Mouse (Mus musculus) c-Kit-positive CD71-positive TER-119-positive erythroid progenitor cells, embryonic 14.5 days (primary cell): Measurements from ENCODE around the gene Spata2l.
"Not testable (repeated sequence)": the region's sequence is repeated elsewhere in the genome, so short reads cannot be mapped to it uniquely, and the experiment has no call there.

Experiments used
- DNase-seq: peaks from one replicate; pipeline ENCODE4 v3.0.0-alpha.2; 2013; ENCODE audit warnings: low spot score

Spata2l gene

DNA sequence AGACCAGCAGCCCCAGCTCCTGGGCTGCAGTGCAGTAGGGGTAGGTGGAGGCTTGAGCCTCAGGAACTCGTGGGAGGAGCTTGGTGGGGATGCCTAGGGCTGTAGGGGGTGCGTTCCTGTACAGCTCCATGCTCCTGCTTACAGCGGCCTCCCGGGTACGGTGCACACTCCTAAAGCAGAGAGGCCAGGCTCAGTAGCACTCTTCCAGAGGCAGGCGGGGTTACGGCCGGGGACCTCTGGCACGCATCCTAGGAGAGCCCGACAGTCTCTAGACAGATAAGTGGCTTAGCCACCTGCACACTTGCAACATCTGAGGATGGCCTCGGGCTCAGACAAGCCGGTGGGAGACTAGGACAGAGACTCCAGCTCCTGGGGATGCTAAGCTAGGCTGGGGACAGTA lies 9.5 kb upstream of the Spata2l start:
- DNase-seq: no peak

DNA sequence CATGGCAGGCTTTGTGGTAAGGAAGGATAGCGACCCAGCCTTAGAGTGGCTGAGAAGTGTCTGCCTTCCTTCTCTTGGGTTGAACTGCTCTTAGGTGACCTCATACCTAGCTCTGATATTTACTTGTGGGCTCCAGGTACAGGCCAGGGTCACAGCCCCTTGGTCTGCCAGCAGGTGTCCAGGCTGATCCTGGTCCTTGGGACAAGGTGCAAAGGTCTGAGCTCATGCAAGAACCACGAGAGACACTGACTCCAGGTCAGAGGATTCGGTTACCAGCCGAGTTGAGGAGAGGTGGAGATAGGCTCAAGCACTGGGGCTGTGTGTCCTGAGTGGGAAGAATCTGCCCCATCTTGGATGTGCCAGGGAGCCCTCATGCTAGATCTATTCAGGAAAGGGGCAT lies 8.3 kb upstream of the Spata2l start:
- DNase-seq: no peak

DNA sequence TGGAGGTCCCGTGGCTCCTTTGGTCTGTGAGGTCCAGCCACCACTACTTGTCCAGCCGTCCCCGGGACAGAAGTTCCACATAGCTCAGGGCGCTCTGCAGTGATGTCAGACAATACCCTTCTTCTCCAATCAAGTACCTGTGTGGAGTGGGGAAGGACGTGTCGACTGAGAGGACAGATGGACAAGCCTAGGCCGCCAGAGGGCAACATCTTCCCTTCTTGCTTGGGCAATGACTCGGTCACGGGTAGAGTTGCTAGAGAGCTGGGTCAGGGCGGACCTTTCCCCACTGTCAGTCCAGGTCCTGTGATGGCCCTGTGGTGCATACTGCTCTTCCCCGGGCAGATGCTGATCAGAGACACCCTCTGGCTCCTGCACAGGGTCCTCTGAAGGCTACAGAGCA lies 7.0 kb upstream of the Spata2l start:
- DNase-seq: no peak

DNA sequence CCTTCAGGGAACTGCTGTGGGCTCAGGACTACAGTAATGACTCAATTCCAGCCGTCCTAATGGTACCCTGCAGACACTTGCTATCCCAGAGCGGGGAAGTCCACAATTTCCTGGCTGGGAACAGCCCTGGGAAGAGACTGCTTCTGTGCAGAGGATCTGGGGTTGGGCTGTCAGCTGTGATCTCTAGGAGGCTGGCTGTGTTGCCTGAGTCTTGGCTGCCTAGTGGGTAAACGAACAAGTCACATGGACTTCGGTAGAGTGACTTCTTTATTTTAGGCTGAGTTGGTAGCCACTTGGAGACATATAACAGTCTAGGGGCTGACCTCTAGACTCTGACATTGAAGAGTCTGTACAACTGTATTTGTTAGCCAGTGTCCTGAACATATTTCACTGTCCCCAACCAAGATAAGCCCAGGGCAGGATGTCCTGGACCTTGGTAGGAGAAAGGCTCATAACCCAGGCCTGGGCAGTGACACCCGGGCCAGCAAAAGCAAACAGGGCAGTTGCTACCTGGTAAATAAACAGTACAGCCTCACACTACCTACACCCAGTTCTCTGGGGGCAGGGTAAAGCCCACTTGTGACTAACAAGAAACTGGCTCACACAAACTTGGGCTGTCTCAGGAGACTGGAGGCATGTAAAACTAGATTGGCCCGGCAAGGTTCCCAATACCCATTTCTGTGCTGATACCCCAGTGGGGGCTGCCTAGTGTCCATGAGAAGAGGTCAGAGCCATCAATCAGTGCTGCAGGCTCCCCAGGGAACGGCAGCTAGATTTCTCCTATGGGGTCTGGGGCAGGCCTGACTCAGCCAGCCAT lies 6.3 kb upstream of the Spata2l start:
- DNase-seq: no peak

DNA sequence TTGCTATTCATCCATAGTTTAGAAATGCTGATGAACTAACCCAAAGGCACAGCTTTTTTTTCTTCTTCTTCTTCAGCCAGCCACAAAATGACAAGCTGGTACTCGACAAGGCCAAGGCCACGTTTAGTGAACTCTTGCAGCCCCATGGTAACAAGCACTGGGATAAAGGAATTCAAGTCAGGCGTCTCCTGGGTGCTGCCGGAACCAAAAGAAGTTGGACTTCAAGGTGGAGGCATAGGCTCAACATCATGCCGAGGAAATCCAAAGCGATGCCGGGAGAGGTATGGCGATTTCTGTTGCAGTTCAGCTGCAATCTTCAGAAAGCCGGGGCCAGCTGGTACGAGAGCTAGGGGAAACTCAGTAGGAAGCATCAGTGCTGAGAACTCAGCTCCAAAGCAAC lies 3.4 kb upstream of the Spata2l start:
- DNase-seq: no peak

DNA sequence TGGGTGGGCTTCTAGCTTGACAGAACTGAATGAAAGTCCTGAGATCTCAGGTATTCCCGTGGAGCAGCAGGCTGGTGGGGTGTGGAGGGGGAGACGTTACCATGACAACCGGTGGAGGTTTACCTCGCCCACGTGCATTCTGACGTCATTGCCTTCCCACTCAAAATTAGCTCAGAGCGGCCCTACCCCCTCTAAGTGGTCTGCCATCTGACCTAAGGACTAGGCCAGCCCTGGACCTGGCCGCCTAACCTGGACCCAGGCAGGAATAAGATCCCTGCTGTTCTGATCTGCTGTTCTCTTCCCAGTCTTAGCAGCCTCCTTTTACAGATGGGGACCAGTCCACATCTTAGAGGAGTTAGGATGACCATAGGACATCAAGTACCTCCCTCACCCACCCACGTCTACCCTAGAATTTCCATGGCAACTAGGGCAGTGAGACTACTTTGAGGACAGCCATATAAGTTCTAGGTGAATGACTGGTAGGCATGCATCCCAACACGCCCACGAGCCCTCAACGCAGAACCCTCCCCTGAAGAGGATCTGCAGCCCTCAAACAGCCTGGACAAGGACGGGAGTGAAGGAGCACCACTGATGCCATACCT lies 1.0 kb downstream of the Spata2l start:
- no peak for DNase-seq

DNA sequence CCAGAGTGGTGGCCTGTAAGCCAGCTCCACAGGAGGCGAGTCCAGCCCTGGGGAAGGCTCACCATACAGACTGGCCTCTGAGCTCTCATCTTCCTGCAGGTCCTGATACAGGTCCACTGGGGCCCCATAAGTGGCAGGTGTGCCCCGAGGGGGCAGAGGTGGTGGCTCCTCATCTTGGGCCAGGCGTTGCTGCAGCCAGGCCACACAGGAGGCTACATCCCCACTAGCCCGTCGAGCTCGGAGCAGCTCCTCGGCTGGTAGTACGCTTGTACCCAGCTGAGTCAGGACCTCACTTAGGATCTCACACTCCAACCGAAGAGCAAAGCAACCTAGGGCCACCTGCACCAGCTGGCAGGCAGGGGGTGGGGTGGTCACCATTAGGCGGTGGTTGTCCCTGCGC lies 2.3 kb downstream of the Spata2l start:
- no peak for DNase-seq

DNA sequence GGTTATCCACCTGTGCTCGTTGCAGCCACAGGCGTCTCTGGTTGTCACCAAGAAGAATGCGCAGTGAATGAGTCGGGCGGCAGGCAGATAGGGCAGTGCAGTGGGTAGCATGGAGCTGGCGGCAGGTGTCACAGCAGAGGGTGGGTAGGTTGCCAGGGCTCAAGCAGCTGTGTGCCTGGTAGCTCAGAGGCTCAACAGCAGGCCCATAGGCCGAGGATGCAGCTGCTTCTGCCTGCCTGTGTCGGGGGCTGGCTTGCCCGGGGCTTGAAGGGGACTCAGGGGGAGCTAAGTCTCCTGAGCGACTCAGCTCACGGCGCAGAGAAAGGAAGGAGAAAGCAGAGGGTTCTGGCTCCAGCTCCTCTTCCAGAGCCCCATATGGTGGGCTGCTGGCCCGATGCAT lies 2.7 kb downstream of the Spata2l start:
- no peak for DNase-seq

DNA sequence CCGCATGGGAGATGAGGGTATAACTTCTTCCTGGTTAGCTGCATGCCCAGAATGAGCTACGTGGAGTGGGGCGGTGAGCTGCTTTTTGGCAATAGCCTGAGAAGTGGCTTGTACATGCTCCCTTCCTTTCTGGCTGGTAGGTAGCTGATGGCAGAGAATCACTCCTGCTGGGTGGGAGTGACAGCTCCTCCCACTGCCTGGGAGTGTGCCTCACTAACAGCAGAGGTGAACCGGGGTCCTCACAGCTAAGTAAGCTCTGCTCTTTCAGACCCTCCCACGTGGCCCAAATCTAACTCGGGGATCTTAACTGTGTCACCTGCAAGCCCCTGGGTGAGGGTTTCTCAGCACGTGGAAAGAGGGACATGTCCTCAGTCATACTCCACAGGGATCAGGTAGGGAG lies 3.5 kb downstream of the Spata2l start:
- no peak for DNase-seq

DNA sequence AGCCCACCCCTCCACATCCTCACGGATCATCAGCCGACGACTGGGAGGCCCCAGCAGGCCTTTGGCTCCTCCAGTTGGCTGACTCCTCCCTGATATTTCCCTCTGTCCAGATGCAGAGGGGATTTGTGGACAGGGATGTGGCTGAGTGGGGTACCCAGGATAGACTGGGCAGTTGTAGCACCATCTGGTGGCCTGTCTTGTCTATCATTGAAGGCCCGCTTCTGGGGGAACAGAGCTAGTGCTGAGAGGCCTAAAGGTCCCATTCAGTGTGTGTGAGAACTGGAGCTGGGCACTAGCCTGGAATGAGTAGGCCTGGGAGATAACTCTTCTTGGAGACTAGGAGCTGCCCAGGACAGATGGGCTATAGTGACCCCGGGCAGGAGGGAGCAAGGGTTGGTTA lies 4.3 kb downstream of the Spata2l start:
- no peak for DNase-seq

DNA sequence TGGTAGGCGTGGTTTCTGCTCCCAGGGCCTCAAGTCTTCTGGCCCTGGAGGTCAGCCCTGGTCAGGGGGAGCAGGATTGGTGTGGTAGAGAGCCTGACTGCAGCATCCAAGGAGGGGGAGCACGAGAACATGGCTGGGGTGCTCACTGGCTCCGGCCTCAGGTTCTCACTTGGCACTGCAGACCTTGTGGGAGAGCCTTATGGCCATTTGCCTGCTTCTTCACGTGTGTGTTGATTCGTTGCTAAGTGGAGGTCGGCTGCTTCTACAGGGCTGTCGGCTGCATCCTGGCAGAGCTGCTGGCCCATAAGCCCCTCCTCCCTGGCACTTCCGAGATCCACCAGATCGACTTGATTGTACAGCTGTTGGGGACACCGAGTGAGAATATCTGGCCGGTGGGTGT lies 5.7 kb downstream of the Spata2l start:
- DNase-seq: not testable (repeated sequence)

DNA sequence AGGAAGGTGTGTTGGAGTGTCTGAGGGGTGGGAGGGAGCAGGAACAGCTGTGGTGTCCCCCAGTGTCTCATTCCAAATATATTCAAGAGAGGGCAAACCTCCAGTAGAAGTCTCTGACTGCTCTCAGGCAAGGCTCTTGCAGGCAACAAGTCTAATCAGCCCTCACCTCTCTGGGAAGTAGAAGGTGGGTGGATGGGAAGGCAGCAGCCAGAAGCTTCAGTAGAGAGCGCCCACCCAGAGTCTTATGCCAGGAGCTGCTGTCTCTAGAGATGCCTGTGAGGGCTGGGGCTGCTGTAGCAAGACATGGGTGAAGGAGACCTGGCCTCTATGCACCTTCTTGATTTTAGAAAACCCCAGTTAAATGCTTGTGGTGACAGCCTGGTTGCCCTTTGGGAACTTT lies 7.6 kb downstream of the Spata2l start:
- no peak for DNase-seq

DNA sequence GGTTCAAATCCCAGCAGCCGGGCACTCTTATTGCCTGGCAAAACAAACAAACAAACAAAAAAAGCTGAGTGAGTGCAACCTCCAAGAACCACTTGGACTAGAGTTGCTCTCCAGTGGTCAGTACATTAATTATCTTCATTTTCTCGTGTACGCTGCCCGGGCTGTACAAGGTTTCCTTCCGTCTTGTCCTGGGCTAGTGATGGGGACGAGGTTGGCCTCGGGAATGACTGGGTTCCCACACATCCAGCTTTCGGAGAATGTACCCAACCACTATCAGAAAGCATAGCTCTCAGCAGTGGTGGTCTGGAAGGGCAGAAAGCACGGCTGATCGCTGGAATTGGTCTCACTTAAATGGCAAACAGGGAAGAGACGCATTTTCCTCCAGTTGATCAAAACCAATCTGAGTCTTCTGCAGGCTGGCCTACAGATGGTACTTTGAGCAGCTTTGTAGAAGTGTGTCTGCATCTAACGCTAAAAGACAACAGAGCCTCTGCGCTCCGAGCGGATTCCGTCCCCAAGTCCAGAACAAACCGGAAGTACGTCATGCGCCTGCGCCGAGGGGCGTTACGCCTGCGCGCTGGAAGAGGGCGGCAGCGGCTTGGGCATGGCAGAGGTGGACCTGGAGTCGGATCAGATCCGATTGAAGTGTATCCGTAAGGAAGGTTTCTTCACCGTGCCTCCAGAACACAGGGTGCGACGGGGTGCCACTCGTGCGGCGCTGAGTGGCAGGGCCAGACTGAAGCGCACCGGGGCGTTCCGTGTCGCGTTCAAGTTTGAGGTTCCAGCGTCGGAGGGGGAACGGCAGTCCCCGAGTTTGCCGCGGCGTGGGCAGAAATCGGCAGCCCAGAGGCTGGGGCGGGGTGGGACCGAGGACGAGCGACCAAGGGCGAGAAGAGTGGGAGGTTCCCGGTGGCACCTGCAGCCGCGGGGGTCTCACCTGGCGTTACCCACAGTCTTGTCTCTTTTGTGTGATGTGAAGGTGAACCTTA lies 11.5 kb downstream of the Spata2l start, which contains the start of gene Cdk10:
Gene Cdk10 (plus strand): TSS at position 565 of the 989 bp plus-strand sequence.
- DNase-seq: peak; percentile 90

DNA sequence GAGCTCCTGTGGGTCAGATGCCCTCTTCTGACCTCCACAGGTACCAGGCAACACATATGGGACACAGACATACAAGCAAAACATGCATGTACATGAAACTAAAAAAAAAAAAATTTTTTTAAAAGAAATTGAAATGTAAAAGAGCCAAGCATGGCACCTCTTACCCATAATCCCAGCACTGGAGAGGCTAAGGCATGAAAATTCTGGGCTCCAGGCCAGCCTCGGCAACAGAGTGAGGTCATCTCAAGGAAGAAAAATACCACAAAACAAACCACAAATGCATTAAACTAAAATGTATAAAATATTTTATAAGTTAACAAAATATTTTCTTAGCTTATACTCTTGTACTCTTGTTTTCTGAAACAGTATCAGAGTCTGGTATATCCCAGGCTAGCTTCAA lies 15.1 kb downstream of the Spata2l start:
- no peak for DNase-seq

DNA sequence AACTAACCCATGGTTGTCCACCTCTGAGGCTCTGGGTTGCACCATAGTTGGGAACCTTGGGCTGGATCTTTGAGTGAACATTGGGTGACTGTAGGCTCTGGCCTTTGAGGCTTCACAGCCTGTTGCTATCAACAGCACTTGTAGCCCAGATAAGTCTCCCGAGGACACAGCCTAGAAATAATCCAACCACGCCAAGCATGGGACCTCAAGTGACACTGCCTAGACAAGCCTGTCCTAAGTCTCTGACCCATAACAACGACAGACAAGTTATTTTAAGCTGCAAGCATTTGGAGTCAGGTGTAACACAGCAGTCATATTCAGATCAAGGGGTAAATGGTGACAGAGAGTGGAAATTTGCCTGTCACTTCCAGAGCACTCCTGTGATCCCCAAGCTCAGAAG lies 20.6 kb downstream of the Spata2l start:
- DNase-seq: no peak

DNA sequence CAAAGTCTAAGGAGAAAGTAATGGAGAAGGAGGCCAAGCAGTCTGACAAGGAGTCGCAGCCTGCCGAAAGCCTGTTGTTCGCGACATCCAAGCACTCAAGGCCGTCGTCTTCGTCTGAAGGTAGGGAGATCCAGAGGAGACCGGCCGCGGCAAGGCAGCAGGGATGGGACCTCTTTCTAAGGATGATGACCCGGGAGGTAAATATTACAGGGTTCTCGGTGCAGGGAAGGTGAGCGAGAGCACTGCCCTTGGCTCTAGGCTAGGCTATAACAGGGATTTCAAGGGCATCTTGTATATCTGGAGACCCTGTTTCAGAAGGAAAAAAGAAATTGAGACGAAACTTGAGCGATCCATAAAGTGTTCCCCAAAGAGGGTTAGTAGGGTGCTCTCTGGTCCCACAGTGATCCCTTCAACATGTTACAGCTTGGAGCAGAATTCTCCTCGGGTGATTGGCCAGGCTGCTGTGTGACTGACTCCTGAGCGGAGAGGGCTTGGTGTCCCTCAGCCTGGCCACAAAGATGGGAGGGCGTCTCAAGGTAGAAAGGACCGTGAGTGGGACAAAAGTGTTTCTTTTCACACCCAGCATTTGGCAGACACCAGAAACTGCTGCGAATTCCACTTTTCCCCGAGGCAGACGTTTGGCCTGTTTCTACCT lies 22.8 kb downstream of the Spata2l start:
- no peak for DNase-seq

DNA sequence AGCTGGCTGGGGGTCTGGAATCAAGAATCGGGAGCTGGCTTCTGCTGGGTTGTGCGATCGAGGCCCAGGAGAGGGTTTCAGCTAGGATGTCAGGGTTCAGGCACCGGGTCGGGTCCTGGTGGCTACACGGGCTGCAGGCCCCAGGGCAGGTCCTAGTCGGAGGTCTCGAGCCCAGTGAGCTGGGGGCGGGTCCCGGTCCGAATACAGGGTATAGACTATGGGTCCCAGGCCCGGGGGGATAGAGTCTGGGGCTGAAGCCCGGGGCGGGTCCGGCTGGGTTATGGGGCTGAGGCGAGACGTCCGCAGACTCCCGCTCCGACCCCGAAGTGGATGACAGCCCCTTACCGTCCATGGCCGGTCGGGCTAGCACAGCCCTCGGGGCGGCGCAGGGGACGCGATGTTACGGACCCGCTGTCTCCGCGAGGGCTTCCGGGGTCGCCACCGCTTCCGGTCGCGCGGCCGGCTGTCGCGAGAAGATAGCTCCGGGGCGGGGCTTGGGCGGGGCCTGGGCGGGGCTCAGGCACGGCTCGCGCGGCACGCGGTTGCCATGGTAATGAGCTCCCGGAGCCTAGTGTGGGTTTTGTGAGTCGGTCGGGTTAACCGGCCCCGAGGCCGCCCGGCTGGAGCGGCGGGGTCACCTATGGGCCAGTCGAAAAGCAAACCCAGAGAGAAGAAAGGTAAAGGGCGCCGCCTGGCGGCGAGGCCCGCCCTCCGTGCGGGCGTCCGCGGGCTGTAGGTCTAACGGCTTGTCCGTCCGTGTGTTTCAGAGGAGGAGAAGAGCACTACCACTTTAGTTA lies 23.5 kb downstream of the Spata2l start, which contains the start of the genes Chmp1a and Spata33:
Gene Chmp1a (minus strand): TSS at position 443 of the 797 bp plus-strand sequence.
Gene Spata33 (plus strand): TSS at position 512 of the 797 bp plus-strand sequence.
- peak; percentile 89 for DNase-seq

DNA sequence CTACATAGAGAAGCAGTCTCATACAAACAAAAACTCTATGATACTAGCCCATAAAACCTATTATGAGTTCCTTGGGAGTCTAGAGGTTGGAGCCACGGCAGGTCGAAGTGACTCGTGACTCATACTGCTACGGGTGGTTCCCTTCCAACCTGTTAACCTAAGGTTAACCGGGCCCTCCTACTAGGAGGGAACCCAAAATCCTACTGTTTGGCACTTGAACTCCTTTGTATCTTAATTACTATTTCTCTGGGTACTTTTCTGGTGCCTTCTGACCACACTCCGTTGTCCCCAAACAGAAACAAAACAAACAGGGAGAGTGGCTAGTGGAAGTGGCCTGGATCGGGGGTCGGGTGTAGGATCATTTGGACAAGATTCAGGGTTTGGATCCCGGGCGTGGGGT lies 24.2 kb downstream of the Spata2l start:
- no peak for DNase-seq

DNA sequence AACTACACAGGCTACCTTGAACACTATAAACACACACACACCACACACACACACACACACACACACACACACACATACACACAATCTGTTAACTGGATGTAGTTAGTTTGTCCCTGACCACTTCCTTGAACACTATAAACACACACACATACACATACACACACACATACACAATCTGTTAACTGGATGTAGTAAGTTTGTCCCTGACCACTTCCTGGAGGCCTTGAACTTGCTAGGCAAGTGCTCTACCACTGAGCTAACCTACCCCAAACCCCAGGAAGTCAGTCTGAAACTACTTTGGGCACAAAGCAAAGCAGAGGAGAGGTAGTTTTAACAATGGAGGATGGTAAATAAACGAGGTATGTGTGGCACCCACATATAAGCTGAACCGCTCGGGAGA lies 32.5 kb downstream of the Spata2l start:
- no peak for DNase-seq

DNA sequence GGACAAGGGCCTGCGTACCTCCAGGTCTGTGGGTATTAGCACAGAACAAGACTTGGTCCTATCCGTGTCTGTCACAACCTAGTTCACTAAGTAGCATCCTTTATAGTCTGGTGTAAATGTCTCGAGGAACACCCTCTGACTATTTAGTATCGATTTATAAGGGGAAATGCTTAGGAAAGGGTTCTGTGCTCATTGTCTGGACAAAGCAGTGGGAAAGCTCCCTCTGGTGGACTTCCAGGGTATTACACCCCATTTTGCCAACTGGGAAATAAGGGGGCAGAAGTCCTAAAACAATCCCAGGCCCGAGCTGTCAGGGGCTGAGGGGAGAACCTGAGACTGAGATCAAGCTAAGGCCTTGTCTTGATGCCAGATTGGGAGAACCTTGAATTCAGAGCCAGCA lies 33.7 kb downstream of the Spata2l start:
- peak; percentile 74 for DNase-seq

DNA sequence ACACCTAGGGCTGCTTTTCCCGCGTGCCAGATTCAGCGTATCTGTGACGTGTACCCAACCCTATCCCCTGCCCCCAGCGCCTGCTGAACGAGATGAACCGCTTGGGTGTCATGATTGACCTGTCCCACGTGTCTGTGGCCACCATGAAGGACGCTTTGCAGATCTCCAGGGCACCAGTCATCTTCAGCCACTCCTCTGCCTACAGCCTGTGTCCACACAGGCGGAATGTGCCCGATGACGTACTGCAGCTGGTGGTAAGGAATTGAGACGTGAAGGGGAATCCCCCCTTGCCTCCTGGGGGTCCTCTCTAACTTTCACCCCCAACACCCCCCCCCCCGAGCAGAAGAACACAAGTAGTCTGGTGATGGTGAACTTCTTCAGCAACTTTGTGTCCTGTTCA lies 36.2 kb downstream of the Spata2l start:
- no peak for DNase-seq
